Mouse (Mus musculus) ES-Bruce4 (cell line): ENCODE measurements at regions not wholly inside any gene's neighbourhood (a gene's known extent, or its start where the extent isn't known, plus 50 kb on each side); places are given as distances from the start of the nearest gene placed in this dataset.
A peak's percentile ranks its signal among the peaks of the same experiment; 100 is the strongest.

Experiments used
- H3K27ac ChIP-seq: 2 replicates; pipeline ENCODE4 v1.5.1; 2012; ENCODE audit warnings: low read length, inconsistent platforms; ENCODE audit not compliant: insufficient read depth
- H3K27me3 ChIP-seq: 2 replicates; pipeline ENCODE4 v1.6.1; 2012; ENCODE audit warnings: mild to moderate bottlenecking, low read length, inconsistent platforms; ENCODE audit not compliant: control insufficient read depth, poor library complexity, insufficient read depth, severe bottlenecking
- H3K36me3 ChIP-seq: 2 replicates; pipeline ENCODE4 v1.6.1; 2012; ENCODE audit warnings: inconsistent platforms, mild to moderate bottlenecking, low read length, moderate library complexity; ENCODE audit not compliant: control insufficient read depth, poor library complexity, insufficient read depth, severe bottlenecking
- H3K4me1 ChIP-seq: one replicate; pipeline ENCODE4 v1.8.1; 2011; ENCODE audit warnings: low read length; ENCODE audit not compliant: control insufficient read depth, insufficient read depth
- H3K4me3 ChIP-seq: 2 replicates; pipeline ENCODE4 v1.5.1; 2011; ENCODE audit warnings: low read depth, mild to moderate bottlenecking, low read length
- H3K9ac ChIP-seq: 2 replicates; pipeline ENCODE4 v1.6.1; 2012; ENCODE audit warnings: low read depth, mild to moderate bottlenecking, inconsistent platforms; ENCODE audit not compliant: poor library complexity, severe bottlenecking
- H3K9me3 ChIP-seq: replicated peaks from 2 replicates; pipeline ENCODE4 v1.6.1; 2012; ENCODE audit warnings: mild to moderate bottlenecking, low read length, inconsistent platforms; ENCODE audit not compliant: control insufficient read depth, poor library complexity, insufficient read depth, severe bottlenecking
- CTCF ChIP-seq: IDR thresholded peaks from one replicate; pipeline ENCODE4 v1.8.1; 2011; ENCODE audit warnings: low read depth, low read length
- EP300 ChIP-seq: IDR thresholded peaks from 2 replicates; pipeline ENCODE4 v1.6.1; 2011; ENCODE audit warnings: low read depth, low read length; ENCODE audit not compliant: insufficient read depth
- POLR2A ChIP-seq: IDR thresholded peaks from one replicate; pipeline ENCODE4 v1.8.1; 2011; ENCODE audit warnings: low read length; ENCODE audit not compliant: insufficient read depth

GRCm38 (mm10) chr15:36367296-36367695, 640.3 kb downstream of the Zfp706 start:
- TF ChIP-seq CTCF (no peak), POLR2A (no peak), EP300 (no peak)
- peaks cover 2% of the 10 kb centered on the region for H3K4me1 ChIP-seq

GRCm38 (mm10) chr15:36364757-36365156, 642.8 kb downstream of the Zfp706 start:
- no peaks in the 10 kb centered on the region for H3K4me1 ChIP-seq
- H3K27ac ChIP-seq = no peak overlapping the region
- no peak overlapping the region for H3K4me3 ChIP-seq
- no peak overlapping the region for H3K9ac ChIP-seq
- H3K9me3 ChIP-seq = no peaks in the 10 kb centered on the region; the same call in 1 of the 2 replicates
- no peaks in the 10 kb centered on the region for H3K27me3 ChIP-seq
- H3K36me3 ChIP-seq = no peaks in the 10 kb centered on the region
- TF ChIP-seq EP300 = no peak
- TF ChIP-seq POLR2A = no peak
- TF ChIP-seq CTCF = no peak

More at GRCm38 (mm10) chr15:36367296-36367695, 640.3 kb downstream of the Zfp706 start:
- no peaks in the 10 kb centered on the region for H3K36me3 ChIP-seq
- no peak overlapping the region for H3K9ac ChIP-seq
- no peak overlapping the region for H3K27ac ChIP-seq
- H3K9me3 ChIP-seq = no peaks in the 10 kb centered on the region; the same call in 1 of the 2 replicates
- no peaks in the 10 kb centered on the region for H3K27me3 ChIP-seq
- H3K4me3 ChIP-seq = no peak overlapping the region

GRCm38 (mm10) chr15:36364062-36364461, 643.5 kb downstream of the Zfp706 start:
- no peak for TF ChIP-seq POLR2A
- no peak for TF ChIP-seq CTCF
- no peak for TF ChIP-seq EP300
- Histone ChIP-seq H3K27ac (no peak overlapping the region), H3K9me3 (no peaks in the 10 kb centered on the region), H3K27me3 (no peaks in the 10 kb centered on the region), H3K4me1 (no peaks in the 10 kb centered on the region), H3K4me3 (no peak overlapping the region), H3K36me3 (no peaks in the 10 kb centered on the region), H3K9ac (no peak overlapping the region)

- H3K4me3 ChIP-seq = no peak overlapping the region
- TF ChIP-seq EP300 (no peak), CTCF (peak; percentile 26)
Observed at GRCm38 (mm10) chr15:36362911-36363565, 644.5 kb downstream of the Zfp706 start.

GRCm38 (mm10) chr15:36361522-36362148, 645.9 kb downstream of the Zfp706 start:
- Histone ChIP-seq H3K9ac (no peak overlapping the region), H3K27ac (no peak overlapping the region), H3K4me3 (no peak overlapping the region), H3K9me3 (no peaks in the 10 kb centered on the region), H3K27me3 (no peaks in the 10 kb centered on the region), H3K4me1 (no peaks in the 10 kb centered on the region), H3K36me3 (no peaks in the 10 kb centered on the region)
- TF ChIP-seq EP300 (no peak), POLR2A (no peak), CTCF (no peak)

More at GRCm38 (mm10) chr15:36362911-36363565, 644.5 kb downstream of the Zfp706 start:
- H3K4me1 ChIP-seq = no peaks in the 10 kb centered on the region
- H3K27me3 ChIP-seq = no peaks in the 10 kb centered on the region
- no peak overlapping the region for H3K9ac ChIP-seq
- no peaks in the 10 kb centered on the region for H3K9me3 ChIP-seq
- no peak overlapping the region for H3K27ac ChIP-seq
- no peaks in the 10 kb centered on the region for H3K36me3 ChIP-seq

- Histone ChIP-seq H3K9ac (no peak overlapping the region), H3K9me3 (no peaks in the 10 kb centered on the region), H3K4me1 (no peaks in the 10 kb centered on the region), H3K27ac (no peak overlapping the region), H3K36me3 (no peaks in the 10 kb centered on the region), H3K4me3 (no peak overlapping the region), H3K27me3 (no peaks in the 10 kb centered on the region)
- no peak for TF ChIP-seq EP300
- TF ChIP-seq CTCF = no peak
- TF ChIP-seq POLR2A = no peak
Observed at GRCm38 (mm10) chr15:36360694-36361521, 646.7 kb downstream of the Zfp706 start.
